Mouse (Mus musculus) thymus, postnatal 0 days (tissue): ENCODE data around the gene Cotl1. TPM values are rescaled to one million over a fixed set of nuclear protein-coding genes. Genes with fewer than 3 reads are reported as not detected.

Experiments
- DNase-seq: peaks from one replicate; pipeline ENCODE4 v3.0.0-alpha.2; 2015; ENCODE audit warnings: low spot score
- polyA plus RNA-seq: library from polyadenylated mRNA; unstranded; fragments of >200 nt; fragmentation: Nextera tagmentation; extraction: Ambion mirVana; gene quantifications from 2 replicates; pipeline ENCODE4 v1.2.1, GENCODE M21; 2015

The Cotl1 gene
- polyA plus RNA-seq, 1 experiment from 2014 or later = 94.3 TPM

GRCm38 (mm10) chr8:119788607-119789381 is 51.5 kb downstream of the Cotl1 start:
- no peak for DNase-seq

- DNase-seq = peak; percentile 37
These were observed 53.0 kb downstream of the Cotl1 start for GRCm38 (mm10) chr8:119787341-119787740.

DNA sequence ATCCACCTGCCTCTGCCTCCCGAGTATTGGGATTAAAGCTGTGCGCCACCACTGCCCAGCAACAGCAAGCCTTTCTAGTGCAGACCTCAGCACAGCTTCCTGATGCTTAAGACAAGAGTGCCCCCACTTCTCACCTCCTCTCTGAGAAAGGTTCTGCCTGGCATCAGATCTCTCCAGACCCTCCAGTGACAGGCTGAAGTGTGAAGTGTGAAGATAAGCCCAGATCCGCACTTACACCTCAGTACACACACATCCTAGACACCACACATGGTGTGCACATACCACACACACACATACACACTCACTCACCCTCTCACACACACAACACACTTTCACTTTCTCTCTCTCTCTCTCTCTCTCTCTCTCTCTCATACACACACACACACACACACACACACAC is 53.5 kb downstream of the Cotl1 start:
- DNase-seq = no peak

DNA sequence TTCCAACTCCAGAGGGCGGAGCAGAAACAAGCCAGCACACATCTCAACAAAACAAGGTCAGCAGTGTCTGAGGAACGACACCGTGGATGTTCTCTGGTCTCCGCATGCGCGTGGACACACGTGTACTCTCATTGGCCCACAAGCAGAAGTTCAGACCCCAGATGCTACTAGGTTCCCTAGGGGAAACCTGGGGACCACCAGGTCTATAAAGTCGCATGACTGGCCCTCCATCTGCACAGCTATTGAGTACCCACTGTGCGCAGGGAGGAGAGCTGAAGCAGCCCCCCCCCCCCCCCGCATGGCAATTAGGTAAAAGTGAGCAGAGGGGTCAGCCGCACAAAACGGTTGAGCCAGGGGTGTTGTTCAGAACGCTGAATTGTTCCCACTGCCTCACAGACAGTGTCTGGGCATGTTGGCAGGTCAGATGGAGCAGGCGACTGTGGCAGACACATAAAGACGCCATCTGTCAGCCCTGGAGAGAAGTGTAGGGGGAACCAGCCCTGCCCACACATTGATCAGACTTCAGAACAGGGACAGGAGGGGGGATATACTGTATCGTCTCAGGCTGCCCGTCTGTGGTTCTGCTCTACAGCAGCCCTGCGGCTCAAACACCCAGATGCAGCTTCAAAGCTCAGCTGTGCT is 54.5 kb downstream of the Cotl1 start:
- DNase-seq = peak; percentile 34

DNA sequence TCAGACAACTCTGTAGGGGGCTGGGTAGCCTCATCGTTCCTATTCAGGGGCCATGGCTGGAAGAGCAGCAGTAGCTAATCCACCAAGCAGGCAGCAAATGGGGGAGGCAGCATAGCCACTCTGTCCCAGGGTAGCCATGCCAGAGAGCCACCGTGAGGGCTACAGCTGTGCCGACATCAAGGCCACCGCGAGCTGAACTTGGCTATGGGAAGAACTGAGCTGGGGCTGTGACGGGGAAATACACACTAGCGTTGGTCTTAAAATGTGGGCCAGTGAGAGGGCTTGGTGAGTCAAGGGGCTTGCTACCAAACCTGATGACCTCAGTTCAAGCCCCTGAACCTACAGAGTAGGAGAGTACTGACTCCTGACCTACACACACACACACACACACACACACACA is 55.7 kb downstream of the Cotl1 start:
- DNase-seq = peak; percentile 41

GRCm38 (mm10) chr8:119784141-119784574 is 56.2 kb downstream of the Cotl1 start:
- DNase-seq = peak; percentile 74

- DNase-seq = peak; percentile 72
These were observed 56.8 kb downstream of the Cotl1 start for GRCm38 (mm10) chr8:119783579-119783978.

GRCm38 (mm10) chr8:119782715-119783114 is 57.6 kb downstream of the Cotl1 start:
- DNase-seq = peak; percentile 87

GRCm38 (mm10) chr8:119781086-119781840 is 59.1 kb downstream of the Cotl1 start:
- DNase-seq = no peak

- no peak for DNase-seq
These were observed 59.8 kb downstream of the Cotl1 start for GRCm38 (mm10) chr8:119780402-119781049.

DNA sequence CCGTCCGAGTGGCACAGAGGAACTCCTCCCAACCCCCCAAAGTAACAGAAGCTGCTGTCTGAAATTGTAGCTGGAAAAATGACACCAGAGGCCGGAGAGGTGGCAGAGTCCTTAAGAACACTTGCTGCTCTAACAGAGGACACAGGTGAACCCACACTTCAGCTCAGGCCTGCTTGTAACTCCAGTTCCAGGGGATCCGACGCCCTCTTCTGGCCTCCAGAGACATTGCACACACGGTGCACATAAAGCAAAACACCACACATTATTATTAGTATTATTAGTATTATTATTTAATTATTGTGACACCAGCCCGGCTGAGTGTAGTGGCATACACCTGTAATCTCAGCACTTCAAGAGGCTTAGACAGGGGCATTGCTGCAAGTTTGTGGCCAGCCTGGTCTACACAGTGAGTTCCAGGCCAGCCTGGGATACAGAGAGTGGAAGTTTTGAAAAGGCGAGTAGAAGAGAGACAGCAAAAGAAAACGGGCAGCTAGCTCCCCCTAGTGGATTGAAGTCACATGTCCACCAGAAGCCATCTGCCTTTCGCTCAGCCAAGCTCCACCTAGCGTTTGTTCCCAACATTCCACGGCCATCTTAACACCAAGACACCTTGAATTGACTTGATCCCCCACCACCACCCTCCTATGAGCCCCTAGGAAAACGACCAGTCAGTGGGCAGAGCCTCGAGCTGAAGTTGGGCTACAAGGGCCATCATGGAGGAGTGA is 61.2 kb downstream of the Cotl1 start:
- peak; percentile 90 for DNase-seq

GRCm38 (mm10) chr8:119778263-119778662 is 62.1 kb downstream of the Cotl1 start, which contains the start of gene Tldc1:
Tldc1 (minus strand) TSS chr8:119778416.
- DNase-seq = peak; percentile 97

GRCm38 (mm10) chr8:119777765-119778164 is 62.6 kb downstream of the Cotl1 start:
- no peak for DNase-seq

- DNase-seq = no peak
These were observed 63.6 kb downstream of the Cotl1 start for GRCm38 (mm10) chr8:119776668-119777245.

- DNase-seq = no peak
These were observed 74.4 kb downstream of the Cotl1 start for GRCm38 (mm10) chr8:119765761-119766444.

DNA sequence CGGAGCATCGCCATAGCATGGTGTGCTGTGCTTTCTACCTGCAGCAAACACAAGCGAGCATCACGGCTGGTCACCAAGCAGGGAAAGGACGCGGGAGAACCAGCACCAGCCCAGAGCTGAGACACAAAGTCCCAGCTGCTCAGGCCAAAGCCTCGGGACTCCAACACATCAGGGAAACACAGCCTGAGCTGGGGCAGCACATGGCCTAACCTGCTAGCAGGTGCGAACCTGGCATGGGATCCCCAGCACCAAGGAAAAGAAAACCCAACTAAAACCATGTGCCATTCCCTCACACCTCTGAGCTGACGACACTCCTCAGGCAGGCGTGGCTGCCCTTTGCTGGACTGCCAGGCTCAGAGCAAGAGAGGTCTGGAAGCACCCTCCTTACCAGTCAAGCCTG is 75.0 kb downstream of the Cotl1 start:
- no peak for DNase-seq

DNA sequence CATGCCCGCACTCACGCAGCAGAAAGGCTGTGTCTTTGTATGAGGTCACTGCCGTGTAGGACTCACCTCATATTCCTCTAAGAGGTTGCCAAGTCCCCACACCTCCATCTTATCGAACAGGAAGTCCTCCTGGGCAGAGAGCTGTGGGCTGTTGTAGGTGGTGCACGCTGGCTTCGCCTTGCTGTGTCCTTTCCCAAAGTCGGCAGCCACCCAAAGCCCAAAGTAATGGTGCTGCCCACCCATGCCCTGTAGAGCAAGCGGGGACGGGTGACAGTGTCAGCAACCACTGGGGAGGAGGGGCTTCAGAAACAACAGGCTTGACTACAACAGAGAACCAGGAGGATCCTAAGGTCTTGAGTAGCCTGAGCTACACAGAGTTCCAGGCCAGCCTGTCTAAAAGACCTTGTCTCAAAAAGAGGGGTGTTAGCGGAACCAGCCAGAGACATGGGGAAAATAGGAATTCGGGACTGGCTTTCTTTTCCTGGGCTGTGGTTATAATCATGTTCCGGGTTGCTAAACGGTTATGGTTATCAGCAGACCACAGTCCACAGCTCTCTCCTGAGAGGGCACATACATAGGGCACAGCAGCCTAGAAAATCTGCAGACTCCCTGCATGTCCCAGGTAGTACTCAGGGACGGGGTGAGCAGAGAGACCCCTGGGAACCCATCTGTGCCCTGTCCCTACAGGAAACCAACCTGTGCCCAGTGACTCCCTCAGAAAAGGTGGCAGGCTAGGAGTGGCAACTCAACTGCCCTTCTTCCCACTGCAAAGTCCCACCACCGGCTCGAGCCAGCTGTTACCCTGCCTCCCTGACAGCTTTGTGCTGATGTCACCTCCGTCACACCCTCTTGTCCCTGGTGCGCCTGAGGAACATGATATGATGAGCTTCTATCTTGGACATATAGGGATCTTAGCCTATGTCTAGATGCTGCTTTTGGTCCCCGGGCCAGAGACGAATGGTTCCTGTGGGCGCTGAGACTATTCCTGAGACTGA is 77.8 kb downstream of the Cotl1 start:
- no peak for DNase-seq

- DNase-seq = no peak
These were observed 78.7 kb downstream of the Cotl1 start for GRCm38 (mm10) chr8:119761692-119762091.
